Mouse (Mus musculus): ENCODE measurements at regions not wholly inside any gene's neighbourhood (a gene's known extent, or its start where the extent isn't known, plus 50 kb on each side); places are given as distances from the start of the nearest gene placed in this dataset.

- DNase-seq: no peak
Measured at GRCm38 (mm10) chr6:50973231-50973654, 319.0 kb upstream of the Npvf start.

- DNase-seq: no peak
Measured at GRCm38 (mm10) chr6:50973815-50974214, 319.6 kb upstream of the Npvf start.

- DNase-seq: no peak
Measured at GRCm38 (mm10) chr6:50974961-50975360, 320.7 kb upstream of the Npvf start.

DNA sequence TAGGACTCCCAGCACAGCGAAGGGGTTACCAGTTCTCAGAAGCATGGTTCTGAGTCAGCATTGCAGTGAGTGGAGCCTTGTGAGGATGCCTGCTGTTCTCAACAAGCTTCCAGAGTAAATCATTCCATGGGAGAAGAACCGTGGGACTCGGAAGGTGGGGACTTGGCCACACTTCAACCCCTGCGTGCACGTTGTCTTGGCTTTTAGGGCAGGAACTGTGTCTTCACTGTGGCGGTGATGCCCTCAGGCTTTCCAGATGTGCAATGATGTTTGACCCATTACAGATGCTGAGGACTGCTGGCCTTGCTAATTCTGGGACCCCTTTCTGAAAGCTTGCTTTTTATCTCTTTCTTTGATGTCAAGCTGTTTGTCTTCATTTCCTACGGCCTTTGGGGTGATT is 322.7 kb upstream of the Npvf start:
- DNase-seq: peak; percentile 52

DNA sequence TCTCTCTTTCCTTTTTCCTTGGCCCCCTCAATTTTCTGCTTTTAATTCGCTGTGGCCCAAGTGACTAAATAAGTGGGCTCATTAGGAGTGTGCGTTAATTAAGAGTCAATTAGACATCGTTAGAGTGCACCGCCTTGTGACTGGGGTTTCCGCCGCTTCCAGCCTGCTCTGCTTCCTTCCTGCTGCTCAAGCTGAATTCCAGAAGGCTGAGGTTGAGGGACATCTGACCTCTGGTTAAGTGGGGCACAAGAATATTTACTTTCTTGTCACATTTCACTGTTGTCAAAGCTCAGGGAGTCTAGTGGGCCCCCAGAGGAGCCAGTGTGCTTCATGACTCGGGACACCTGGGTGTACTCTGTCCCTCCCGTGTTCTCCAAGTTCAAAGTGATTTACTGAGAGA is 323.1 kb upstream of the Npvf start:
- DNase-seq: peak; percentile 63

DNA sequence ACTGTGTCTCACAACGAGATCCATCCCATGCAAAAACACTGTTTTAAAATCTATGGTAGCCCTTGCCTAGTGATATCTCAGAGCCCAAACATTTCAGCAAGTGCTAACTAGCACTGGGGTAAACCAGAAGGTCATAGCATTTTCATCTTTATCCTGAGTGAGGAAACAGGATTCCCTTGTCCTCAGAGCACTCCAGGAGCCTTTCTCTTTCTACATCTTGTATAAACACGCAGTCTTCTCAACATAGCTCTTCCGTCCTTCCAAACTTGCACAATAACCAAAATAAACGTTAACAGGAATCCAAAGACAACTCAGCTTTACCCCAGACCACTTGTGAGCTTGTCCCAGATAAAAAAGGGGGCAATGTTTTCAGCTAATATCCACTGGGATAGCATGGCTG is 323.8 kb upstream of the Npvf start:
- no peak for DNase-seq

GRCm38 (mm10) chr6:50978571-50978970 is 324.3 kb upstream of the Npvf start:
- no peak for DNase-seq

GRCm38 (mm10) chr6:50979764-50980163 is 325.5 kb upstream of the Npvf start:
- DNase-seq: no peak

DNA sequence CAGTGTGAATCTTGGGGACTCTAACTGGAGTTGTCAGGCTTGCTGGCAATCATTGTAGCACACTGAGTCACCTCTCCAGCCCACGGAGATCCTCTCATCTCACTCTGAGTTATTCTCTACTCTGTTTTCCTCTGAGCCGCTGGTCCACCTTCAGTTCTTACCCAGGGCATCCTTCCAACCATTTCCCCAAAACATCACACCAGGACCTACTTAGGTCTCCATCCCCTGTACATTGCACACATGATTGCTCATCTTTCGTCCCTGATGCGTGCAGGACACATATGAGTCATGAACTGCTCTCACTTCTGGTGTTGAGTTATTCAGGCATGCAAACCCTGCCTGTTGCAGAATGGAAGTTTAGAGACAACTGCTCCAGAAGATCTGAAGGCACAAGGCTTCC is 326.1 kb upstream of the Npvf start:
- no peak for DNase-seq

DNA sequence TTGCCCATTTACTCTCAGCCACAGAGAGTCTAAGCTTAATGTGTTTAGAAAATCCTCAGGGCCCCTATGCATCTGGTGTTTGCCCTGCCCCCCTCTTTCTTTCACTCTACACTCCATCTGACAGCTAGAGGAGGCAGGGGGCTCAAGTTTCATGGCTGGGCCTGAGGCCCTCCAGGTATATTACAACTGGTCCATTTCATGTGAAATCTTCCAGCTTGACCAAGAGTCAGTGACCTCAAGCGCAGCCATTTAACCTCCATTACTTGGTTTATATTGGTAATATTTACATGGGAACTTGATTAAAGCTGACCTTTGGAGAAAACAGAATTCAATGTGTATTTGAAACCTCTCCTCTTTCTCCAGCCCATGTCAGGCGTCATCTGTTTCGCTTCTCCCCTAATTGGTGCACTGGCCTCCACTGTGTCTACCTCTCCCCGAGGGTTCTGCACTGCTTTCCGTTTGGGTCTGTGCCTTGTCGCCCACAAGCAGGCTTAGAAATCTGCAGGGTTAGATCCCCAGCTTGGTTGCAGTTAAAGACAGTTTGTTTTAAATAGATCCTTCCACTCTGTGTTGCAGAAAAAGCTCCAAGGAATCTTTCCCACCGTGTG is 327.6 kb upstream of the Npvf start:
- DNase-seq: peak; percentile 82

DNA sequence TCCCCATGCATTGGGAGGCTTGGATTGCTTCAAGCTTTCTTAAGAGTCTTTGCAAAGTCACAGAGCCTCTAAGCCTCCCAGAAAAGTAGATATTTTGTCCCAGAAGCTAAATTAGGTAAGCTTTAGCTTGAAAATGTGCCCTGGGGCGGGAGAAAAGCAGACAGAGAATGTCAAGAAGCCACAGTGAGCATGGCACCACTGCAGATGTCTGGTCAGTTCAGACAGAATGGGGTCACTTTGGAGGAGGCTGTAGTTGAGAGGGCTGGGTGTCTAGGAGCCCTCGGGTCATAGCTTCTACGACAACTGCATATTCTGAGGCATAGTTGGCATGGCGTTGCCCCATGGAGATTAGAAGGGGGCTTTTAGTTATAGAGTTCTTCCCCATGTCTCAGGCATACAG is 328.6 kb upstream of the Npvf start:
- DNase-seq: no peak

- no peak for DNase-seq
Measured at GRCm38 (mm10) chr6:50983511-50984099, 329.4 kb upstream of the Npvf start.

GRCm38 (mm10) chr6:50984157-50984905 is 330.1 kb upstream of the Npvf start:
- DNase-seq: peak; percentile 66

DNA sequence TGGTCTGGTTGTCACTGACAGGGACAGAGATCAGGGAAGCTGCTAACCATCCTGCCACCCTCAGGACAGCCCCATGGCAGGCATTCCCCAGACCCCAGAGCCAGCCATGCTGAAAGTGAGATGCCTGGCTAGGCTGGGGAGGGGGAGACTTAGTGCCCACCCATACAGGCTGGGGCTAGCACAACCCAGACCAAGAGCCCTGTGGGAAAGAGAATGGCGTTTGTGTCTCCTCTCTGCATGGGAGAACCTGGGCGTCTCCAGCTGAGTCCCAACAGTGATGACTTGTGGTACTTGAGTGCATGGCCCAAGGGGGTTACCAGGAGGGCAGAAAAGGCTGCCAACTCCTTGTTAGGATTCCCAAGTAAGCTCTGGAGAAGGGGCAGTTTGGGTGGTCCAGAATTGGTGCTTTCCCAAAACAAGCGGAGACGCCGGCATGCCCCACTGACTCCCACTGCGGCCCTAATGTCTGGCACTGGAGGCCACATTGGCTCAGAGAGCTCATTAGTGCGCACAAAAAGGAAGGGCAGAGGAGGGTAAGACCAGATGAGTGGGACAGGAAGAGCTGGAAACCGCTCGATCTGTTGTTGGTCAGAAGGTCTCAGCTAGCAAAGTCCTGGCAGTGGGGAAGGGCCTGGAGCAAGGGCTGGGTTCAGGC is 332.2 kb upstream of the Npvf start:
- DNase-seq: no peak

DNA sequence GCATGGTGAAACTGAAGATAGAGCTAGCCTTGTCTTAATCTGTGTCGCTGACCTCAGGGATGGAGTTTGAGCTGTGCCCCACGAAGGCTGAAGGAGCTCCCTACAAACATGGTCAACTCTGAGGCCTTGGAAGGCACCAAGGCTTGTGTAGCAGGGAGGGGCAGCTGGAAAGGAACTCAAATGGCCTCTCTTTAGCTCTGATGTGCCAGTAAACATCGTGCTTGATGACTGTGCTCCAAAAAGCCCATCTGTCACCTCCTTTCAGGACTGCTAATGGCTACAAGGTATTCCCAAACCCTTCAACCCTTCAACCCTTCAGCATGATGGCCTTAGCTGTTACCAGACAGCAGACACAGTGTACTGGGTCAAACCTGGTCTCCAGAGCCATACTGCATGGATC is 334.3 kb upstream of the Npvf start:
- no peak for DNase-seq

DNA sequence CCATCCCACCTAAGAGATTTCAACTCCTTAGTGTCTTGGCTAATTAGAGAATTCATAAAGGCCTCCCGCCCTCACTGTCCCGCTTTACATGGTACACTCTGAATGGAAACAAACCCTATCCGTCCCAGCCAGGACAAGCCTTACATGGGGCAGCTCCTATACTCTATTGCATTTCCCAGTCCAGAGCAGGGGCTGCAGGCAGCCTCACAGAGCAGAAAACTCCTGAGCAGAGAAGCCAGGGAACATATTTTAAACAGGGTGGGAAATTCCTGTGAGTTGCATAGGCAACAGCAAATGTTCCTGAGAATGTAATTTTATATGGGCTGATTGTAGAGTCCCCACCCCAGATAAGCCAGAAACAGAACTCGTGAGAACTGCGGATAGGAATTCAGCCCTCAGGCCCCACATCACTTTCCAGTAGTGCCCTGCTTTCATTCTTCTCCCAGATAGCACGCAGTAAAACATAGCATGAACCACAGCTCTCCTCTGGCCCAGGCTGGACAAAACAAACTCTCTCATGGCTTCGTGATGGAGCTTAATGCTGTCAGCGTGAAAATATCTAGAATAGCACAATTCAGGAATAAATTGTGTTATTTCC is 337.4 kb upstream of the Npvf start:
- DNase-seq: no peak

GRCm38 (mm10) chr6:50993952-50994351 is 339.7 kb upstream of the Npvf start:
- DNase-seq: no peak

DNA sequence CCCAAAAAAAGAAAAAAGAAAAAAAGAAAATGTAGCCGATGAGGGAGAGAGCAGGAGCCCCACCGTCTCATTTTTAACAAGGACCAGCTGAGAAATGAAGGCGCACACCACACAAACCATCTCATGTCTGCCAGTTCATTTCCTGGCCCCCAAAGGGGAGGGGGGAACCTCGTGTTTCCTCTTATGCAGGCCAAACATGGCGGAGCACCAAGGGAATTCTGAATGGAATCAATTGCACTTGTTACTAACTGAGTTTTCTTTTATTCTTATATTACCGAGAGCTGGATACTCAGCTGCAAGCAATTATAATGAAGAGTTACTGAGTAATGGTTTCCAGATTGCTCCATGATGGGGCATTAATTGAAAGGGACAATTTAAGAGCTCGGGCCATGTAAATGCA is 348.5 kb upstream of the Npvf start:
- DNase-seq: peak; percentile 87

GRCm38 (mm10) chr6:51006074-51006591 is 351.9 kb upstream of the Npvf start:
- peak; percentile 66 for DNase-seq

DNA sequence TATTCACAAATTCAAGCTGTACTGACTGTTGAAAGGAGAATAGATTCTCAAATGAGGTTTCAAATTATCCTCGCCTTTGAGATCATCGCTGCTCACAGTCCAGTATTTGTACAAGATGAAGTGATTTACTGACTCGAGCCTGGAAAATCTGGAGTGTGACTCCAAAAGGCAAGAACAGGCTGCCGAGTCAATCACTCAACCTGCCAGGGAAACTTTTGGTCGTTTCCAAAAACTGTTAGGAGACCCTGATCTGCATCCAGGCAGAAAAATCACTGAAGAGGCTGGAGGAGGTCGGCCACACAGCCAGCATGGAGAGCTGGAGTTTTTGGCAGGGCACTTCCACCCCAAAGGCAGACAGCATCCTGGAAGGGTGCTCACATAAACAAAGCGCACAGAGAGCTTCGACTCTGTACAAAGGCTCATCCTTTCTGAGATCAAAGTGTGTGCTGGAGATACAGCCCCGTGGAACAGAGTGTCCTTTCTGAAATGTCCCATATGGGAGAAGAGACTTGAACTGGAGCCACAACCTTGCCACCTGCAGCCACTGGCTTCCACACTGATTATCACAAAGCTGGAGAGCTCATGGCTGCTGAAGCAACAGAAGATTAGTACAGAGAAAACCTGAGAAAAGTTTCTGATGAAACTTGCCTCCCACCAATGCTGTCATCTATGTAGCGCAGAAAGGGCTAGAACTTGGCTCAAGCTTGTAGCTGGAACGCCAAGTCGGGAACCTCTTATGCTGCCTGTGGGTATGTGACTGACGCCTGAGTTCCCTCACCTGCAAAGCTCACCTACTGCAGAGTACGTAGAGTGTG is 355.5 kb upstream of the Npvf start:
- DNase-seq: no peak

DNA sequence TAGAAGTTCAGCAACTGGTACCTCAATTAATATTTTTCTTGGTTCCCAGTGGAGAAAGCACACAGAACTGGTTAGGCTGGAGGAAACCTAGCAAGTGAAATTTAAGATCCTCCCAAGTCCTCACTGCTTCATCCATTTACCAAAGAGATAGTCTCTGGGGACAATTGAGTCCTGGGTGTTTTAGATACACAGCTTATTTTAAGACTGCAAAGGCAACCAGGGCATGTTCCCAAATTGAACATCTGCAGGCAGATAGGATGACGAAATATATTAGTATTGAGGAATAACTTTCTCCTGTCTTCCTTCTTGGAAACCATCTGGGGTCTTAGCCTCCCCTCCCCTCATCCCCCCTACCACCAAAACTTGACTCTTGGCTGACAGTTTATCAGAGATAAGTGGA is 356.3 kb upstream of the Npvf start:
- no peak for DNase-seq

- no peak for DNase-seq
Measured at GRCm38 (mm10) chr6:51012086-51012830, 358.0 kb upstream of the Npvf start.
